28 mouse cellular contexts compared by ENCODE assay signal in genomic region chr15:80228071-80228800, GRCm38 (mm10). TPM values are rescaled to one million over a fixed set of nuclear protein-coding genes. Genes with fewer than 3 reads are reported as not detected.
DNase-seq lines count a peak whose midpoint lies in the region; ATAC-seq and TF ChIP-seq lines count a peak whose summit lies in the region.
"Had no signal": no experiment of that assay in that cellular context is flagged by ENCODE, and none has a peak within 500 bp of the region (broad histone marks: within the 10 kb centered on the region; RNA-seq: fewer than 3 reads in every experiment).

No protein-coding gene starts in this region.

- no peak overlapping the region for H3K4me3 ChIP-seq in forebrain, embryonic 10.5 days
- H3K4me3 ChIP-seq in forebrain, embryonic 16.5 days (replicated peaks; ENCODE audit: low read length), result no peak overlapping the region
- H3K4me3 ChIP-seq in midbrain, embryonic 10.5 days, result no peak overlapping the region
- H3K4me3 ChIP-seq in midbrain, embryonic 14.5 days (replicated peaks; ENCODE audit: low read depth, low read length), result no peak overlapping the region
- peak overlapping the region; percentile 51 for H3K4me3 ChIP-seq in ES-Bruce4 (ENCODE audit: low read depth, low read length)
- H3K4me3 ChIP-seq in forebrain, embryonic 13.5 days, result no peak overlapping the region
- H3K4me3 ChIP-seq: embryonic facial prominence, embryonic 10.5 days; heart, adult 2 months; intestine, embryonic 15.5 days had no signal

- peaks cover 19% of the 10 kb centered on the region for H3K4me1 ChIP-seq in forebrain, embryonic 10.5 days
- H3K4me1 ChIP-seq in forebrain, embryonic 16.5 days (replicated peaks; ENCODE audit: control insufficient read depth, insufficient read depth, low read length), result no peaks in the 10 kb centered on the region
- H3K4me1 ChIP-seq in midbrain, embryonic 10.5 days, result peaks cover 20% of the 10 kb centered on the region
- no peaks in the 10 kb centered on the region for H3K4me1 ChIP-seq in midbrain, embryonic 14.5 days (ENCODE audit: control insufficient read depth, insufficient read depth, low read length)
- peaks cover 8% of the 10 kb centered on the region for H3K4me1 ChIP-seq in ES-Bruce4 (ENCODE audit: control insufficient read depth, insufficient read depth, low read length)
- H3K4me1 ChIP-seq in forebrain, embryonic 13.5 days, result peaks cover 9% of the 10 kb centered on the region; the same call in 1 of the 2 replicates

- H3K9me3 ChIP-seq in forebrain, embryonic 10.5 days, result no peaks in the 10 kb centered on the region
- H3K9me3 ChIP-seq in forebrain, embryonic 16.5 days (ENCODE audit: control insufficient read depth, low read length), result no peaks in the 10 kb centered on the region
- no peaks in the 10 kb centered on the region for H3K9me3 ChIP-seq in midbrain, embryonic 10.5 days (replicated peaks)
- no peaks in the 10 kb centered on the region for H3K9me3 ChIP-seq in midbrain, embryonic 14.5 days (ENCODE audit: control insufficient read depth, low read length)
- H3K9me3 ChIP-seq in ES-Bruce4 (replicated peaks; ENCODE audit: control insufficient read depth, insufficient read depth, low read length, poor library complexity, severe bottlenecking), result no peaks in the 10 kb centered on the region
- H3K9me3 ChIP-seq in forebrain, embryonic 13.5 days (replicated peaks), result no peaks in the 10 kb centered on the region
- H3K9me3 ChIP-seq: embryonic facial prominence, embryonic 10.5 days; intestine, embryonic 15.5 days had no signal

- no peak for DNase-seq in forebrain, embryonic 10.5 days (ENCODE audit: extremely low spot score, low spot score)
- DNase-seq in midbrain, embryonic 10.5 days (ENCODE audit: low spot score), result no peak
- no peak for DNase-seq in midbrain, embryonic 14.5 days
- DNase-seq in Muller cell, postnatal 12 days (ENCODE audit: inconsistent ontology term), result no peak
- no peak for DNase-seq in layer of hippocampus, adult 11-12 months (ENCODE audit: low spot score)
- DNase-seq: adrenal gland, postnatal 10 days; cerebellum, postnatal 36 days; gastrocnemius, postnatal 25 days; heart, adult 2 months; heart, postnatal 36 days; kidney, adult 9 months; kidney, postnatal 36 days; layer of hippocampus, adult 9-11 months; lung, embryonic 14.5 days; lung, postnatal 36 days; right cerebral cortex, adult 18-20 months; thymus, postnatal 36 days had no signal

- TF ChIP-seq EP300 in ES-Bruce4 (IDR thresholded peaks at IDR 0.05; ENCODE audit: insufficient read depth, low read depth, low read length), result no peak

- TF ChIP-seq CTCF in ES-Bruce4 (IDR thresholded peaks at IDR 0.05; ENCODE audit: low read depth, low read length), result no peak

- H3K27me3 ChIP-seq in forebrain, embryonic 10.5 days (ENCODE audit: poor library complexity, severe bottlenecking), result no peaks in the 10 kb centered on the region
- no peaks in the 10 kb centered on the region for H3K27me3 ChIP-seq in forebrain, embryonic 16.5 days (replicated peaks; ENCODE audit: control insufficient read depth, insufficient read depth, low read length)
- H3K27me3 ChIP-seq in midbrain, embryonic 10.5 days (ENCODE audit: low read depth, poor library complexity, severe bottlenecking), result peaks cover 12% of the 10 kb centered on the region; the same call in 1 of the 2 replicates
- H3K27me3 ChIP-seq in midbrain, embryonic 14.5 days (ENCODE audit: control insufficient read depth, insufficient read depth, low read length), result no peaks in the 10 kb centered on the region
- no peaks in the 10 kb centered on the region for H3K27me3 ChIP-seq in ES-Bruce4 (ENCODE audit: control insufficient read depth, insufficient read depth, low read length, poor library complexity, severe bottlenecking)
- H3K27me3 ChIP-seq in forebrain, embryonic 13.5 days, result no peaks in the 10 kb centered on the region
- H3K27me3 ChIP-seq: CH12.LX; intestine, embryonic 15.5 days had no signal

- ATAC-seq in forebrain, embryonic 16.5 days, result no peak
- ATAC-seq in midbrain, embryonic 14.5 days (ENCODE audit: low FRiP score, low TSS enrichment), result no peak
- no peak for ATAC-seq in forebrain, embryonic 13.5 days
- ATAC-seq: activated CD4-positive, CD25-positive, alpha-beta regulatory T cell, adult 4 months; intestine, embryonic 15.5 days had no signal

- 0 out of 2 replicates have a peak overlapping the region, but pooled peaks have one; percentile 16 for H3K27ac ChIP-seq in forebrain, embryonic 10.5 days
- H3K27ac ChIP-seq in forebrain, embryonic 16.5 days (ENCODE audit: low read length), result no peak overlapping the region
- peak overlapping the region; percentile 28; the same call in 1 of the 2 replicates for H3K27ac ChIP-seq in midbrain, embryonic 10.5 days (replicated peaks)
- no peak overlapping the region for H3K27ac ChIP-seq in midbrain, embryonic 14.5 days (replicated peaks; ENCODE audit: low read depth, low read length)
- no peak overlapping the region for H3K27ac ChIP-seq in ES-Bruce4 (ENCODE audit: insufficient read depth, low read length)
- no peak overlapping the region; the same call in 1 of the 2 replicates for H3K27ac ChIP-seq in forebrain, embryonic 13.5 days
- H3K27ac ChIP-seq: embryonic facial prominence, embryonic 10.5 days; heart, adult 2 months; intestine, embryonic 15.5 days had no signal

- no peak overlapping the region for H3K4me2 ChIP-seq in forebrain, embryonic 16.5 days (ENCODE audit: low read length)
- no peak overlapping the region for H3K4me2 ChIP-seq in midbrain, embryonic 14.5 days (ENCODE audit: low read length)
- H3K4me2 ChIP-seq in forebrain, embryonic 13.5 days, result no peak overlapping the region
- H3K4me2 ChIP-seq: intestine, embryonic 15.5 days; liver, embryonic 11.5 days; lung, embryonic 14.5 days had no signal

- TF ChIP-seq POLR2A in ES-Bruce4 (IDR thresholded peaks at IDR 0.05; ENCODE audit: insufficient read depth, low read length), result peak; percentile 15

- no peak overlapping the region for H3K9ac ChIP-seq in forebrain, embryonic 16.5 days (replicated peaks; ENCODE audit: low read depth, low read length)
- no peak overlapping the region for H3K9ac ChIP-seq in midbrain, embryonic 14.5 days (replicated peaks; ENCODE audit: low read length)
- peak overlapping the region; percentile 21 for H3K9ac ChIP-seq in ES-Bruce4 (ENCODE audit: low read depth, poor library complexity, severe bottlenecking)
- 0 out of 2 replicates have a peak overlapping the region, but pooled peaks have one; percentile 0 for H3K9ac ChIP-seq in forebrain, embryonic 13.5 days
- H3K9ac ChIP-seq: intestine, embryonic 15.5 days; lung, embryonic 14.5 days had no signal

- no peaks in the 10 kb centered on the region for H3K36me3 ChIP-seq in forebrain, embryonic 10.5 days (replicated peaks)
- no peaks in the 10 kb centered on the region for H3K36me3 ChIP-seq in forebrain, embryonic 16.5 days (ENCODE audit: control insufficient read depth, insufficient read depth)
- H3K36me3 ChIP-seq in midbrain, embryonic 10.5 days, result no peaks in the 10 kb centered on the region
- no peaks in the 10 kb centered on the region for H3K36me3 ChIP-seq in midbrain, embryonic 14.5 days (ENCODE audit: control insufficient read depth, insufficient read depth, low read length)
- H3K36me3 ChIP-seq in ES-Bruce4 (ENCODE audit: control insufficient read depth, insufficient read depth, low read length, poor library complexity, severe bottlenecking), result no peaks in the 10 kb centered on the region
- H3K36me3 ChIP-seq in forebrain, embryonic 13.5 days (ENCODE audit: poor library complexity, severe bottlenecking), result no peaks in the 10 kb centered on the region
- H3K36me3 ChIP-seq: embryonic facial prominence, embryonic 10.5 days; intestine, embryonic 15.5 days had no signal

- WGBS in forebrain, embryonic 10.5 days, result 80% methylated on average over 17 of the region's 17 CpGs
- WGBS in forebrain, embryonic 16.5 days, result 63% methylated on average over 17 of the region's 17 CpGs
- 75% methylated on average over 17 of the region's 17 CpGs for WGBS in midbrain, embryonic 10.5 days
- 60% methylated on average over 17 of the region's 17 CpGs for WGBS in midbrain, embryonic 14.5 days
- WGBS in forebrain, embryonic 13.5 days, result 67% methylated on average over 17 of the region's 17 CpGs

RNA-seq across cellular contexts. Expression of gene Mief1, which starts 5.6 kb away (rescaled TPM):
- 44.3 and 48.2 TPM in 2 replicates for polyA plus RNA-seq in forebrain, embryonic 10.5 days (2016; fragmentation: Nextera tagmentation; extraction: Ambion mirVana)
- 42.7 and 42.9 TPM in 2 replicates for polyA plus RNA-seq in forebrain, embryonic 16.5 days (2015; fragmentation: Nextera tagmentation; extraction: Ambion mirVana)
- polyA plus RNA-seq in midbrain, embryonic 10.5 days (2016; fragmentation: Nextera tagmentation; extraction: Ambion mirVana), result 39.7 and 45.1 TPM in 2 replicates
- polyA plus RNA-seq in midbrain, embryonic 14.5 days (2014; fragmentation: Nextera tagmentation; extraction: Ambion mirVana), result 28.1 and 41.7 TPM in 2 replicates
- polyA plus RNA-seq in ES-Bruce4 (2011; ENCODE audit: insufficient read depth, insufficient read length, low read depth, missing spikeins), result 35.7 and 38.4 TPM in 2 replicates
- 39.6 and 40.3 TPM in 2 replicates for polyA plus RNA-seq in forebrain, embryonic 13.5 days (2015; fragmentation: Nextera tagmentation; extraction: Ambion mirVana)

RNA-seq across cellular contexts. Expression of gene AC140267.1, which starts 7.4 kb away (rescaled TPM):
- polyA plus RNA-seq in forebrain, embryonic 10.5 days (2016; fragmentation: Nextera tagmentation; extraction: Ambion mirVana), result 3.6 and 3.7 TPM in 2 replicates
- polyA plus RNA-seq in forebrain, embryonic 16.5 days (2015; fragmentation: Nextera tagmentation; extraction: Ambion mirVana), result 4.1 TPM in 1 of 2 replicates, not detected in the other
- polyA plus RNA-seq in midbrain, embryonic 10.5 days (2016; fragmentation: Nextera tagmentation; extraction: Ambion mirVana), result 5.0 and 6.8 TPM in 2 replicates
- 2.1 TPM in 1 of 2 replicates, not detected in the other for polyA plus RNA-seq in midbrain, embryonic 14.5 days (2014; fragmentation: Nextera tagmentation; extraction: Ambion mirVana)
- not detected in 2 replicates for polyA plus RNA-seq in ES-Bruce4 (2011; ENCODE audit: insufficient read depth, insufficient read length, low read depth, missing spikeins)
- polyA plus RNA-seq in forebrain, embryonic 13.5 days (2015; fragmentation: Nextera tagmentation; extraction: Ambion mirVana), result 2.7 TPM in 1 of 2 replicates, not detected in the other
- polyA plus RNA-seq: activated CD4-positive, CD25-positive, alpha-beta regulatory T cell, adult 4 months; embryonic facial prominence, embryonic 10.5 days; heart, adult 2 months; heart, embryonic 14.5 days; intestine, embryonic 15.5 days; limb, embryonic 11.5 days; liver, embryonic 11.5 days; lung, embryonic 14.5 days; small intestine, adult 2 months had no signal

RNA-seq across cellular contexts. Expression of gene Atf4, which starts 26.7 kb away (rescaled TPM):
- 120 and 132 TPM in 2 replicates for polyA plus RNA-seq in forebrain, embryonic 10.5 days (2016; fragmentation: Nextera tagmentation; extraction: Ambion mirVana)
- polyA plus RNA-seq in forebrain, embryonic 16.5 days (2015; fragmentation: Nextera tagmentation; extraction: Ambion mirVana), result 122 and 139 TPM in 2 replicates
- polyA plus RNA-seq in midbrain, embryonic 10.5 days (2016; fragmentation: Nextera tagmentation; extraction: Ambion mirVana), result 114 and 118 TPM in 2 replicates
- 114 and 122 TPM in 2 replicates for polyA plus RNA-seq in midbrain, embryonic 14.5 days (2014; fragmentation: Nextera tagmentation; extraction: Ambion mirVana)
- 193 and 198 TPM in 2 replicates for polyA plus RNA-seq in ES-Bruce4 (2011; ENCODE audit: insufficient read depth, insufficient read length, low read depth, missing spikeins)
- polyA plus RNA-seq in forebrain, embryonic 13.5 days (2015; fragmentation: Nextera tagmentation; extraction: Ambion mirVana), result 129 and 138 TPM in 2 replicates

RNA-seq across cellular contexts. Expression of gene Rps19bp1, which starts 35.9 kb away (rescaled TPM):
- 63.5 and 66.2 TPM in 2 replicates for polyA plus RNA-seq in forebrain, embryonic 10.5 days (2016; fragmentation: Nextera tagmentation; extraction: Ambion mirVana)
- polyA plus RNA-seq in forebrain, embryonic 16.5 days (2015; fragmentation: Nextera tagmentation; extraction: Ambion mirVana), result 60.6 and 65.5 TPM in 2 replicates
- polyA plus RNA-seq in midbrain, embryonic 10.5 days (2016; fragmentation: Nextera tagmentation; extraction: Ambion mirVana), result 61.7 and 69.7 TPM in 2 replicates
- 73.9 and 100 TPM in 2 replicates for polyA plus RNA-seq in midbrain, embryonic 14.5 days (2014; fragmentation: Nextera tagmentation; extraction: Ambion mirVana)
- polyA plus RNA-seq in ES-Bruce4 (2011; ENCODE audit: insufficient read depth, insufficient read length, low read depth, missing spikeins), result 28.1 and 33.2 TPM in 2 replicates
- polyA plus RNA-seq in forebrain, embryonic 13.5 days (2015; fragmentation: Nextera tagmentation; extraction: Ambion mirVana), result 62.0 and 63.8 TPM in 2 replicates

RNA-seq across cellular contexts. Expression of gene Mgat3, which starts 54.7 kb away (rescaled TPM):
- polyA plus RNA-seq in forebrain, embryonic 10.5 days (2016; fragmentation: Nextera tagmentation; extraction: Ambion mirVana), result 5.1 and 5.9 TPM in 2 replicates
- polyA plus RNA-seq in forebrain, embryonic 16.5 days (2015; fragmentation: Nextera tagmentation; extraction: Ambion mirVana), result 10.8 and 11.0 TPM in 2 replicates
- 5.9 and 7.8 TPM in 2 replicates for polyA plus RNA-seq in midbrain, embryonic 10.5 days (2016; fragmentation: Nextera tagmentation; extraction: Ambion mirVana)
- polyA plus RNA-seq in midbrain, embryonic 14.5 days (2014; fragmentation: Nextera tagmentation; extraction: Ambion mirVana), result 19.9 and 20.5 TPM in 2 replicates
- polyA plus RNA-seq in ES-Bruce4 (2011; ENCODE audit: insufficient read depth, insufficient read length, low read depth, missing spikeins), result 6.2 and 6.3 TPM in 2 replicates
- polyA plus RNA-seq in forebrain, embryonic 13.5 days (2015; fragmentation: Nextera tagmentation; extraction: Ambion mirVana), result 7.3 and 7.8 TPM in 2 replicates

Comparison
In these comparisons a context has a peak if more than half of its experiments do, and no peak if none do; other contexts are left out.
1. H3K27ac ChIP-seq: peak in forebrain, embryonic 10.5 days (single experiment) and midbrain, embryonic 10.5 days (single experiment); none in forebrain, embryonic 16.5 days (single experiment), midbrain, embryonic 14.5 days (single experiment), ES-Bruce4 (single experiment) and forebrain, embryonic 13.5 days (single experiment).
2. H3K9ac ChIP-seq: peak in ES-Bruce4 (single experiment) and forebrain, embryonic 13.5 days (single experiment); none in forebrain, embryonic 16.5 days (single experiment) and midbrain, embryonic 14.5 days (single experiment).